Mouse (Mus musculus) heart, postnatal 0 days (tissue): Measurements from ENCODE around the gene Odf3. TPM values are rescaled to one million over a fixed set of nuclear protein-coding genes. Genes with fewer than 3 reads are reported as not detected.

Experiments used
- ATAC-seq: fragments of 200-750 bp; cut with Nextera tagmentation; 2 replicates; pipeline ENCODE4 v1.8.0; 2017; ENCODE audit warnings: low read depth, moderate number of reproducible peaks, moderate library complexity; ENCODE audit not compliant: insufficient read depth
- DNase-seq: peaks from one replicate; pipeline ENCODE4 v3.0.0-alpha.2; 2016; ENCODE audit warnings: low spot score
- H3K27ac ChIP-seq: fragments of 300-500 bp; sonication (generic); 2 replicates; pipeline ENCODE4 v1.5.1; 2014; ENCODE audit warnings: low read depth, mild to moderate bottlenecking
- H3K27me3 ChIP-seq: fragments of 300-500 bp; sonication (generic); 2 replicates; pipeline ENCODE4 v1.6.1; 2014; ENCODE audit warnings: low read length, mixed read lengths; ENCODE audit not compliant: control insufficient read depth, insufficient read depth
- H3K36me3 ChIP-seq: fragments of 300-500 bp; sonication (generic); replicated peaks from 2 replicates; pipeline ENCODE4 v1.6.1; 2014; ENCODE audit warnings: low read length, mixed read lengths; ENCODE audit not compliant: control insufficient read depth, insufficient read depth
- H3K4me1 ChIP-seq: fragments of 300-500 bp; sonication (generic); 2 replicates; pipeline ENCODE4 v1.6.1; 2014; ENCODE audit warnings: antibody characterized with exemption; ENCODE audit not compliant: control insufficient read depth, insufficient read depth
- H3K4me2 ChIP-seq: fragments of 300-500 bp; sonication (generic); 2 replicates; pipeline ENCODE4 v1.6.1; 2014; ENCODE audit warnings: low read depth, mild to moderate bottlenecking, low read length, moderate library complexity
- H3K4me3 ChIP-seq: fragments of 300-500 bp; sonication (generic); 2 replicates; pipeline ENCODE4 v1.5.1; 2014; ENCODE audit warnings: low read depth, low read length
- H3K9ac ChIP-seq: fragments of 300-500 bp; sonication (generic); replicated peaks from 2 replicates; pipeline ENCODE4 v1.6.1; 2014; ENCODE audit warnings: low read depth, low read length, mixed read lengths
- H3K9me3 ChIP-seq: fragments of 300-500 bp; sonication (generic); replicated peaks from 2 replicates; pipeline ENCODE4 v1.6.1; 2016; ENCODE audit warnings: low read length; ENCODE audit not compliant: control insufficient read depth
- CTCF ChIP-seq: IDR thresholded peaks from 2 replicates; pipeline ENCODE4 v1.5.1; 2016; ENCODE audit warnings: antibody characterized with exemption, control low read depth, low read depth
- EP300 ChIP-seq: IDR thresholded peaks from 2 replicates; pipeline ENCODE4 v1.6.1; 2016; ENCODE audit warnings: antibody characterized with exemption, low read depth
- WGBS: fragments of 180-500 bp; shearing (Covaris S2); extraction: QIAGEN DNeasy Blood & Tissue Kit; methylation state at CpG from one replicate; pipeline ENCODE4 v1.1.7; 2014; 5-methylcytosine and 5-hydroxymethylcytosine counted together
- polyA plus RNA-seq: library from polyadenylated mRNA; unstranded; fragments of >200 nt; fragmentation: Nextera tagmentation; extraction: Ambion mirVana; gene quantifications from 2 replicates; pipeline ENCODE4 v1.2.1, GENCODE M21; 2015
- total RNA-seq: library from RNA; depleted of rRNA; stranded (reverse); fragments of >200 nt; gene quantifications from 2 replicates; pipeline ENCODE4 v1.2.3, GENCODE M21; 2014; ENCODE audit warnings: low replicate concordance

The Odf3 gene
- total and polyA plus RNA-seq, 2 experiments from 2014 or later, result not detected

GRCm38 (mm10) chr7:140811714-140812113 lies 35.9 kb upstream of the Odf3 start:
- no peaks in the 10 kb centered on the region for H3K4me1 ChIP-seq
- no peaks in the 10 kb centered on the region for H3K9me3 ChIP-seq
- no peaks in the 10 kb centered on the region for H3K27me3 ChIP-seq
- WGBS, result 81% methylated on average over 13 of the region's 13 CpGs
- no peak overlapping the region for H3K4me2 ChIP-seq
- no peak overlapping the region for H3K27ac ChIP-seq
- H3K36me3 ChIP-seq, result peaks cover 13% of the 10 kb centered on the region; the same call in 1 of the 2 replicates
- ATAC-seq, result no peak
- no peak overlapping the region for H3K9ac ChIP-seq
- DNase-seq, result no peak
- TF ChIP-seq EP300 (no peak), CTCF (no peak)
- no peak overlapping the region for H3K4me3 ChIP-seq

GRCm38 (mm10) chr7:140812850-140813249 lies 34.8 kb upstream of the Odf3 start:
- H3K4me2 ChIP-seq, result no peak overlapping the region
- no peak for DNase-seq
- H3K27me3 ChIP-seq, result no peaks in the 10 kb centered on the region
- H3K36me3 ChIP-seq, result peaks cover 13% of the 10 kb centered on the region; the same call in 1 of the 2 replicates
- no peak overlapping the region for H3K9ac ChIP-seq
- no peak for ATAC-seq
- TF ChIP-seq EP300 (no peak), CTCF (no peak)
- H3K27ac ChIP-seq, result no peak overlapping the region
- H3K4me3 ChIP-seq, result no peak overlapping the region
- WGBS, result 77% methylated on average over 12 of the region's 12 CpGs
- H3K9me3 ChIP-seq, result no peaks in the 10 kb centered on the region
- H3K4me1 ChIP-seq, result no peaks in the 10 kb centered on the region

- Histone ChIP-seq H3K36me3 (no peaks in the 10 kb centered on the region), H3K9ac (no peak overlapping the region), H3K4me1 (peaks cover 10% of the 10 kb centered on the region; the same call in 1 of the 2 replicates), H3K4me3 (no peak overlapping the region), H3K27me3 (no peaks in the 10 kb centered on the region), H3K27ac (no peak overlapping the region), H3K4me2 (no peak overlapping the region), H3K9me3 (no peaks in the 10 kb centered on the region)
- no peak for ATAC-seq
- 58% methylated on average over 4 of the region's 4 CpGs for WGBS
- TF ChIP-seq CTCF (no peak), EP300 (no peak)
- no peak for DNase-seq
Measured at GRCm38 (mm10) chr7:140820173-140820572, 27.4 kb upstream of the Odf3 start.

- WGBS, result 49% methylated on average over 5 of the region's 5 CpGs
- TF ChIP-seq EP300 (no peak), CTCF (no peak)
Measured at GRCm38 (mm10) chr7:140821305-140821652, 26.3 kb upstream of the Odf3 start.

GRCm38 (mm10) chr7:140821653-140822329 lies 25.8 kb upstream of the Odf3 start, which contains the start of gene Zfp941:
Zfp941 (minus strand) TSS chr7:140822178.
- H3K9me3 ChIP-seq, result no peaks in the 10 kb centered on the region

More at GRCm38 (mm10) chr7:140821305-140821652, 26.3 kb upstream of the Odf3 start:
- peaks cover 10% of the 10 kb centered on the region; the same call in 1 of the 2 replicates for H3K4me1 ChIP-seq
- H3K36me3 ChIP-seq, result no peaks in the 10 kb centered on the region
- peak overlapping the region; percentile 49 for H3K4me3 ChIP-seq
- peak overlapping the region; percentile 81 for H3K4me2 ChIP-seq
- no peak overlapping the region for H3K27ac ChIP-seq
- 0 out of 2 replicates have a peak overlapping the region, but pooled peaks have one; percentile 46 for H3K9ac ChIP-seq
- H3K27me3 ChIP-seq, result no peaks in the 10 kb centered on the region
- ATAC-seq (no peak), DNase-seq (no peak)
- H3K9me3 ChIP-seq, result no peaks in the 10 kb centered on the region

GRCm38 (mm10) chr7:140822731-140823130 lies 24.9 kb upstream of the Odf3 start:
- ATAC-seq, result no peak
- Histone ChIP-seq H3K9ac (no peak overlapping the region), H3K27me3 (no peaks in the 10 kb centered on the region), H3K36me3 (no peaks in the 10 kb centered on the region), H3K4me1 (peaks cover 10% of the 10 kb centered on the region; the same call in 1 of the 2 replicates), H3K9me3 (no peaks in the 10 kb centered on the region), H3K4me3 (no peak overlapping the region), H3K27ac (no peak overlapping the region), H3K4me2 (no peak overlapping the region)
- WGBS, result 88% methylated on average over 4 of the region's 4 CpGs
- no peak for DNase-seq
- TF ChIP-seq CTCF, result no peak
- TF ChIP-seq EP300, result no peak

More at GRCm38 (mm10) chr7:140821653-140822329, 25.8 kb upstream of the Odf3 start, which contains the start of gene Zfp941:
- TF ChIP-seq CTCF, result no peak
- TF ChIP-seq EP300, result no peak
- H3K27me3 ChIP-seq, result no peaks in the 10 kb centered on the region
- peak within 1 kb of the TSS; percentile 46 for H3K9ac ChIP-seq
- H3K4me2 ChIP-seq, result peak within 1 kb of the TSS; percentile 81
- peak; percentile 31 for DNase-seq
- H3K4me1 ChIP-seq, result peaks cover 10% of the 10 kb centered on the region; the same call in 1 of the 2 replicates
- WGBS, result 2% methylated on average over 21 of the region's 21 CpGs
- no peak within 1 kb of the TSS for H3K27ac ChIP-seq
- peak within 1 kb of the TSS; percentile 49 for H3K4me3 ChIP-seq
- H3K36me3 ChIP-seq, result no peaks in the 10 kb centered on the region
- peak; percentile 86 for ATAC-seq
